Mouse (Mus musculus) NIH3T3 (cell line): ENCODE data around the gene Casp7.
A peak's percentile ranks its signal among the peaks of the same experiment; 100 is the strongest.

Experiments used
- DNase-seq: peaks from one replicate; pipeline ENCODE4 v3.0.0-alpha.2; 2012; ENCODE audit warnings: low read depth

The Casp7 gene

DNA sequence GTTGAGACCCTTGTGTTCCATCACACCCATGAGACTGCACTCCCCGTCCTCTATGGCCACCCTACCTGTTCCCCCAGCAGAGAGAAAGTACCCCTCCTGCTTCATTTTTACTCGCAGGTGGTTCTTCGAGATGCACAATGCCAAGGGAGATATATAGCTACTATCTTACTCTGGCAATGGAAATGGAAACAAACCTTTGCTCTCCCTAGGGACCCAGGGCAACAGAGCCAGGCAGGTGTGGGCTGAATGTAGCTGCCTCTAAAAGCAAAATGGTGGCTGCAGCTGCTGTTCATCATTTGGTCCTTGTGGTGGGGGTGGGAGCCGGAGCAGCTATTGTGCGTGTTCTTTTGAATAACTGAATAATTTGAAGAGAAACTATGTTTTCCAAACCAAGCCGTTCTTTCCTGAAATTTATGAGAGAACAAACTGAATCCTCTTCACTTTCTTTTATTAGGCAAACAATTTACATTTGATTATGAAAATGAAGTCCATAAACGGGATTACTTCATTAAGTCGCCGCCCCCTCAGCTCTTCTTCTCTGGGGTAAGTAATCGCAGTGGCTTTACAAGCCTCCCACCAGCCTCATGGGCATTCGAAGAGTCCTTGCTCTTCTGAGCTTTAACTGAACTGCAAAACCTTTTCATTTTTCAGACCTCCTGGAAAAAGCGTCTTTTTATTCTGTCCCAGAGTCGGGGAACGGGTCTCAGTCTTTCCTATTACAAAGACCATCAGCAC, 73.5 kb downstream of the Casp7 start:
- no peak for DNase-seq

GRCm38 (mm10) chr19:56471934-56472333, 75.0 kb downstream of the Casp7 start:
- DNase-seq = no peak

DNA sequence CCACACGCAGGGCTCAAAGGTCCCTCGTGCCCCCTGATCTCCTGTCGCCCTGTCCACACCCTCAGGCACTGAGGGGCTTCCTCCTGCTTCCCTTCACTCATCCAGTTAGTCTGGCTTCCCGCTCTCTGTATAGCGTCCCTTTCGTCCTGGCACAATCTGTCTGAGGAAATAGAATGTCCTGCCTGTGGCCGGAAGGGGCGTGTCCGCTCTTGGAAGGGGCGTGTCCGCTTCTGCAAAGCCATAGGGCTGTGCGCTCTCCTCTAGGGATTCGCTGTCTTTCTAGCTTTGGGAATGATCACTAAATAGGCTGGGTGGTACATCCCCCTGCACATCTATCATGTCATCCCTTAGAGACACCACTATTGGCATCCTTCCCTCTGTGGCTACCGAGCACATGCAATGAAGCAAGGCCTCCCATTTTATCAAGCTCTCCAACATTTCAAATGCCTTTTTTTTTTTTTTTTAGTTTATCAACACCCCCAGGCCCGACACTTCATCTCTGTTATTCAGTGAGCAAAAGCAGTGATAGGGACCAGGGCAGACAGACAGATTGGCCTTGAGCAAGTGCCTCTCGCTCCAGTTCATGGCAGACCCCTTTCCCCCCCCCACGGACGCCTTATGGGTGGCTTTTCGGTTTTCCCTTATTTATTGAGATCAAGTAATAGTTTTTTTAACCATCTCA, 78.1 kb downstream of the Casp7 start:
- no peak for DNase-seq

DNA sequence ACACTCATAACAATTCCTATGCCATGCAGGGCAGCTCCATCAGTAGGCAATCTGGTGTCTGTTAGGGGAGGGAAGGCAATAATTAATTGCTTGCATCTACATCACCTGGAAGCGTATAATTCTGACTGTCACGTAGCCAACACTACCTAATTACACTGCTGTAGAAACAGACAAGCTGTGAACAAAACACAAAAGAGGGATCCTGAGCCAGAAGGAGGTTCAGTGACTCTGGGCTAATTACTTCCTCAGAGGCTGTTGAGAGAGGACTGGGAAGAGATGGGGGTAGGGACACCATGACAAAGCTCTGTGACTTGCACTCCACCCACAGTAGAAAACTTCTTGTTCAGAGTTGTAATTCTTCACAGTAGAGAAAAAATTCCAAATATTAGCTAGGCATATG, 79.6 kb downstream of the Casp7 start:
- DNase-seq = no peak

GRCm38 (mm10) chr19:56477253-56477652, 80.3 kb downstream of the Casp7 start:
- DNase-seq = no peak

GRCm38 (mm10) chr19:56477832-56478231, 80.9 kb downstream of the Casp7 start:
- DNase-seq = no peak

DNA sequence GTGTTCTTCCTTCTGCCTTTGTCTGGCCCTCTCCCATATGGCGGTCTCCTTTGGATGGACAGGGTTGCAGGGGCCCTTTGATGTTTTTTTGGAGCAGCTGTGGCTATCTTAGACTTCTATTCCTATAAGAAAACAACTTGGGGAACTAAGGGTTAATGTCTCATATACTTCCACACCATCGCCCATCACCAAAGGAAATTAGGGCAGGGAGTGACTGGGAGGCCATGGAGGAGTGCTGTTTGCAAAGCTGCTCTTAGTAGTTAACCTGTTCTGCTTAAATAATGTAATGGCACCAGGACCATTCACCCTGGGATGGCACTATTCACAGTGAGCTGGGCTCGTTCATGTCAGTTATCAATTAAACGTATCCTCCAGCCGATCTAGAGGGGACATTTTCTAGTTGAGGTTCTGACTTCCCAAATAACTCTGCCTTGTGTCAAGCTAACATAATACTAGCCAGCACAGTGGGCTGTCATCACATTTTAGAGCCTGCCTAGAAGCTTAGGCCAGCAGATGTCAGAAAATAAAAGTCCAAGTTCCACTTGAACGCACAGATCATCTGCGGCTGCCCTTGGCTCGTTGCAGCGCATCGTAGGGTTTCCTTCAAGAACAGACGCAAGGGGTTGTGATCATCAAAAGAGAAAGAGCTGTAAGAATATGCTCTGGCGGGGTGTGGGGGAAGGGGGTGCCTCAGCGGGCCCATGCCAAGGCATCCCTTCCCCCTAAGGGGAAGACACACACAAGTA, 87.9 kb downstream of the Casp7 start:
- DNase-seq = no peak

- peak; percentile 38 for DNase-seq
These were observed 88.7 kb downstream of the Casp7 start for GRCm38 (mm10) chr19:56485376-56486271.

DNA sequence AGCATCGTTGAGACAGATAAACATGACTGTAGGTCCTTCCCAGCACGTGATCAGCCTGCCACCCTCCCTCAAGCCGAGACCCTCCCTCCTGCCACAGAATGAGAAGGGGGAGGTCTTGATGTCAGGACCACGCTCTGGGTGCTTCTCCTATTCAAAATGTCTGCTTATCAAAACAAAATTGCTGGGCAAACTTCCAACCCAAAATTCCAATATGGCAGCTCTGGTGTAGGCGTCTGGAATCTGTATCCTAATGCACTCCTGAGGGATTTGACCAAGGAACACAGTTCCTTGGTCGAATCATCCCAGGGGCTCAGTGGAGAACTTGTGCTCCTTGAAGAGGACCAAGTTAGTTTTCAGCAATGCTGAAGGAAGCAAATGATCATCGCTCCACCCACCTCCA, 90.0 kb downstream of the Casp7 start:
- peak; percentile 14 for DNase-seq

DNA sequence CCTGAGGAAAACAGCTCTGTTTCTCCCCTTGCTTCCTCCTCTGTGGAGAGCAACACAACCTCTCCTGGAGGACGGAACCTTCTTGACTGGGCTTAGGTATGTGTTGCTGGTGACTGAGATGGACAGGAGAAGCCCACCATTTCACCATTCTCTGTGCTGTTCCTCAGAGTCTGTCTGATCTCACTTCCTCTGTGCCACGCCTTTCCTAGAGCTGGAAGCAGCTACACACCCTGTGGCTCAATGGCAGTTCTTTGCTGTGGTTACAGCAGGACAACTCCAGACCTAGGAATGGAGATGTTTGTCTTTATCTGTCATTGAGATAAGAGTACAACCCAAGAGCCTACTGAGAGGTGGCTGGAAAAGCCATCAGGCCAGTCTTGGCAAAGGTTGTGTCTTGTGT, 90.4 kb downstream of the Casp7 start:
- no peak for DNase-seq

DNA sequence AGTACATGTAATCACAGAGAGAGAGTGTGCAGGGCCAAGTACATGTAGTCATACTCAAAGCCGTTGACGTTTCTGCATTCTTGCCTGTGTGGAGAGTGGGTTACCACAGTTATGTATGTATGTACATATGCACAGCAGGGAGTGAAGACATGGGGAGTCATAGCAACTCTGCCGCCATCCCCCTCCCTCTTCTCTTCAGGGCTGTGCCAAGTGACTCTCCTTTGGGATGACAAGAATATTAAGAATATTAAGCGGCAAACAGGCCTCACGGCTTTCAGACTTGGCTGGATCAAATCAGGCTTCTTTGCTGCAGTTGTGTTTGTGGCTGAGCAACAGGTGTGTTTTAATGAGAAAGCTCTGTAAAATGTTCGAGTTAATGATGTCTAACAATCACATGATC, 92.7 kb downstream of the Casp7 start:
- DNase-seq = peak; percentile 11
